Mouse (Mus musculus): ENCODE results near the gene Rcbtb2. TPM values are rescaled to one million over a fixed set of nuclear protein-coding genes. Genes with fewer than 3 reads are reported as not detected.

The Rcbtb2 gene
- polyA plus RNA-seq, 1 experiment from 2014 or later = 62.2 TPM

- Histone ChIP-seq H3K9ac (ENCODE audit: low read depth, low read length) (no peak overlapping the region), H3K36me3 (ENCODE audit: control insufficient read depth, insufficient read depth, low read length) (no peaks in the 10 kb centered on the region), H3K27me3 (replicated peaks; ENCODE audit: control insufficient read depth, insufficient read depth, low read length) (no peaks in the 10 kb centered on the region), H3K9me3 (ENCODE audit: control insufficient read depth, low read length) (no peaks in the 10 kb centered on the region), H3K27ac (ENCODE audit: low read length) (peak overlapping the region; percentile 15; the same call in 1 of the 2 replicates), H3K4me2 (ENCODE audit: low read depth, low read length) (no peak overlapping the region), H3K4me3 (ENCODE audit: low read length) (no peak overlapping the region), H3K4me1 (ENCODE audit: control insufficient read depth, insufficient read depth, low read length) (peaks cover 8% of the 10 kb centered on the region)
- 41% methylated on average over 5 of the region's 5 CpGs for WGBS
- peak; percentile 21; the same call in 1 of the 2 replicates for ATAC-seq
Measured at GRCm38 (mm10) chr14:73231286-73231982, 108.6 kb downstream of the Rcbtb2 start.

DNA sequence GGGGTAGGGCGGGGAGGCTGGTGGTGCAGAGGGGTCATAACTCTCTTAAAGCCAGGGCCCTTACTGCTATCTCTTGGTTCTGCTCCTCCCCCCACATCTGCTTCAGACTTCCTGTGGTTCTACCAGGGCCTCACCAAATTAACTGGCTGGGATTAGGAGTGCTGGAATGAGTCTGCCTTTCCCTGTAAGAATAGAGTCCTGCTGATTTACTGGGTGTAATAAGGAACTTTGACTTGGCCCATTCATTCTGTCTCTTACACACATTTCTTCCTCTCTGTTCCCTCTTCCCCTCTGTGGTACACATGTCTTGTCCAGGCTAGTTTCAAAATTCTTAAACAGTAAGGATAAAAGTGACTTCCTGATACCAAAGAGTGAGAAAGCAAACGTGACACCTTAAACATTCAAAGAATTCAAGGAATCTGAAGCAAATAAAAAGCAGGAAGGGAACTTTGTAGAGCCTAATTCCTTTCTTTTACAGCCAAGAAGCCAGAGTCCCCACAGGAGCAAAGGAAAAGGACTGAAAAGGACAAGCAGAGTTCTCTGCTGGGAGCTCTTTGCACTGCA, 111.7 kb downstream of the Rcbtb2 start:
- Histone ChIP-seq H3K4me1 (ENCODE audit: control insufficient read depth, insufficient read depth, low read length) (peaks cover 8% of the 10 kb centered on the region; the same call in 1 of the 2 replicates), H3K9me3 (ENCODE audit: control insufficient read depth, low read length) (no peaks in the 10 kb centered on the region), H3K9ac (ENCODE audit: low read depth, low read length) (no peak overlapping the region), H3K4me2 (ENCODE audit: low read depth, low read length) (no peak overlapping the region), H3K36me3 (ENCODE audit: control insufficient read depth, insufficient read depth, low read length) (no peaks in the 10 kb centered on the region), H3K4me3 (ENCODE audit: low read length) (no peak overlapping the region), H3K27me3 (replicated peaks; ENCODE audit: control insufficient read depth, insufficient read depth, low read length) (no peaks in the 10 kb centered on the region), H3K27ac (ENCODE audit: low read length) (peak overlapping the region; percentile 49)
- WGBS = 24% methylated on average over 2 of the region's 2 CpGs
- ATAC-seq = peak; percentile 21; the same call in 1 of the 2 replicates

DNA sequence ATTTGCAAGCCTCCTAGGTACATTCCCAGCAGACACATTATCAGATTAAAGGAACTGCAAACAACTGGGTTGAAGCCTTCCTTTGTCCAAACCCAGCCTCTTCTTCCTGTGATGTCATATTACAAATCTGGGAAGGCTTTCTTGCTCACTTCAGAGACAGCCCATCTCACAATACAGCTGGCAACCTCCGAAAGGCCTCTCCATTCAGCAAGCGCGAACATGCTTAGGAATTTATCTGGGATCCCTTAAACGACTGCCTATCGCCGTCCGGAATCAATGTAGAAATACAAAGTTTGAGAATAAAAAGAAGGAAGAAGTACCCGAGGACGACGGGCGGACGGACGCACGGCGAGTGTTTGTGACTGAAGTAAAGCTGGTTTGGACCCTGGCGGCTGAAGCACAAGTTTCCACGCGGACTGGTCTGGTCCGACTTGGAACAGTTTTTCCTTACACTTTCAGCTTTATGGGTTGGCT, 115.0 kb downstream of the Rcbtb2 start, which contains the start of gene Lpar6:
Gene Lpar6, plus strand, starts transcription at position 48 of the 474 bp plus-strand sequence.
- no peaks in the 10 kb centered on the region for H3K27me3 ChIP-seq (replicated peaks; ENCODE audit: control insufficient read depth, insufficient read depth, low read length)
- H3K4me1 ChIP-seq (ENCODE audit: control insufficient read depth, insufficient read depth, low read length) = peaks cover 8% of the 10 kb centered on the region; the same call in 1 of the 2 replicates
- no peaks in the 10 kb centered on the region for H3K36me3 ChIP-seq (ENCODE audit: control insufficient read depth, insufficient read depth, low read length)
- H3K4me3 ChIP-seq (ENCODE audit: low read length) = peak within 1 kb of the TSS; percentile 63
- under 1% methylated on average over 19 of the region's 19 CpGs for WGBS
- H3K9me3 ChIP-seq (ENCODE audit: control insufficient read depth, low read length) = no peaks in the 10 kb centered on the region
- peak within 1 kb of the TSS; percentile 77 for H3K9ac ChIP-seq (ENCODE audit: low read depth, low read length)
- peak within 1 kb of the TSS; percentile 96 for H3K27ac ChIP-seq (ENCODE audit: low read length)
- peak within 1 kb of the TSS; percentile 47 for H3K4me2 ChIP-seq (ENCODE audit: low read depth, low read length)
- ATAC-seq = peak; percentile 84

GRCm38 (mm10) chr14:73238498-73239250, 115.8 kb downstream of the Rcbtb2 start:
- H3K27me3 ChIP-seq (replicated peaks; ENCODE audit: control insufficient read depth, insufficient read depth, low read length) = no peaks in the 10 kb centered on the region
- peak overlapping the region; percentile 96 for H3K27ac ChIP-seq (ENCODE audit: low read length)
- peaks cover 8% of the 10 kb centered on the region; the same call in 1 of the 2 replicates for H3K4me1 ChIP-seq (ENCODE audit: control insufficient read depth, insufficient read depth, low read length)
- H3K9me3 ChIP-seq (ENCODE audit: control insufficient read depth, low read length) = no peaks in the 10 kb centered on the region
- ATAC-seq = peak; percentile 82
- peak overlapping the region; percentile 63 for H3K4me3 ChIP-seq (ENCODE audit: low read length)
- under 1% methylated on average over 20 of the region's 20 CpGs for WGBS
- peak overlapping the region; percentile 77 for H3K9ac ChIP-seq (ENCODE audit: low read depth, low read length)
- no peaks in the 10 kb centered on the region for H3K36me3 ChIP-seq (ENCODE audit: control insufficient read depth, insufficient read depth, low read length)
- H3K4me2 ChIP-seq (ENCODE audit: low read depth, low read length) = peak overlapping the region; percentile 47

GRCm38 (mm10) chr14:73239291-73239690, 116.5 kb downstream of the Rcbtb2 start:
- Histone ChIP-seq H3K9ac (ENCODE audit: low read depth, low read length) (peak overlapping the region; percentile 77), H3K4me2 (ENCODE audit: low read depth, low read length) (peak overlapping the region; percentile 47), H3K4me1 (ENCODE audit: control insufficient read depth, insufficient read depth, low read length) (peaks cover 6% of the 10 kb centered on the region; the same call in 1 of the 2 replicates), H3K9me3 (ENCODE audit: control insufficient read depth, low read length) (no peaks in the 10 kb centered on the region), H3K4me3 (ENCODE audit: low read length) (peak overlapping the region; percentile 63), H3K27ac (ENCODE audit: low read length) (peak overlapping the region; percentile 96), H3K27me3 (replicated peaks; ENCODE audit: control insufficient read depth, insufficient read depth, low read length) (no peaks in the 10 kb centered on the region), H3K36me3 (ENCODE audit: control insufficient read depth, insufficient read depth, low read length) (no peaks in the 10 kb centered on the region)
- peak; percentile 71 for ATAC-seq
- 1% methylated on average over 6 of the region's 6 CpGs for WGBS

DNA sequence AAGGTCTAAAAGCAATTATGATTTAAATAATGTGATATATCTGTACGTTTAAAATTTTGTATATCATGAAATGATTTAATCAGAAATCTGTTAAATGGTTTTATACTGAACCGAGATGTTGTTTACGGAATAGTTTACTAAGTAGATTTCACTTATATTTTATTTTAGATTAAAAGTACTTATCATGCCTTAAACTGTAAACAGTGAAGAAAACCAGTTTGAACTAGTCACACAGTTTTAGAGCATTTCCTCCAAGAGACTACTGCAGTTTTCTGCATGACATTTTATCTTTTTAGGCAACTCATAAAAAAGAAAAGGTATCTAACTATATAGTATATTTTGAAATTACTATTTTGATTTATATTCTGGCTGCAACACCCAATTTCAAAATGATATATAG, 117.0 kb downstream of the Rcbtb2 start:
- WGBS = 23% methylated on average over 3 of the region's 3 CpGs
- Histone ChIP-seq H3K4me3 (ENCODE audit: low read length) (no peak overlapping the region), H3K36me3 (ENCODE audit: control insufficient read depth, insufficient read depth, low read length) (no peaks in the 10 kb centered on the region), H3K27ac (ENCODE audit: low read length) (no peak overlapping the region), H3K4me1 (ENCODE audit: control insufficient read depth, insufficient read depth, low read length) (no peaks in the 10 kb centered on the region; the same call in 1 of the 2 replicates), H3K4me2 (ENCODE audit: low read depth, low read length) (no peak overlapping the region), H3K9me3 (ENCODE audit: control insufficient read depth, low read length) (no peaks in the 10 kb centered on the region), H3K27me3 (replicated peaks; ENCODE audit: control insufficient read depth, insufficient read depth, low read length) (no peaks in the 10 kb centered on the region), H3K9ac (ENCODE audit: low read depth, low read length) (no peak overlapping the region)
- ATAC-seq = no peak

GRCm38 (mm10) chr14:73244061-73244597, 121.3 kb downstream of the Rcbtb2 start:
- Histone ChIP-seq H3K27ac (ENCODE audit: low read length) (no peak overlapping the region), H3K27me3 (replicated peaks; ENCODE audit: control insufficient read depth, insufficient read depth, low read length) (no peaks in the 10 kb centered on the region), H3K9ac (ENCODE audit: low read depth, low read length) (no peak overlapping the region), H3K4me2 (ENCODE audit: low read depth, low read length) (no peak overlapping the region), H3K9me3 (ENCODE audit: control insufficient read depth, low read length) (no peaks in the 10 kb centered on the region), H3K36me3 (ENCODE audit: control insufficient read depth, insufficient read depth, low read length) (no peaks in the 10 kb centered on the region), H3K4me1 (ENCODE audit: control insufficient read depth, insufficient read depth, low read length) (no peaks in the 10 kb centered on the region), H3K4me3 (ENCODE audit: low read length) (no peak overlapping the region)
- WGBS = 95% methylated on average over 2 of the region's 2 CpGs
- ATAC-seq = no peak

DNA sequence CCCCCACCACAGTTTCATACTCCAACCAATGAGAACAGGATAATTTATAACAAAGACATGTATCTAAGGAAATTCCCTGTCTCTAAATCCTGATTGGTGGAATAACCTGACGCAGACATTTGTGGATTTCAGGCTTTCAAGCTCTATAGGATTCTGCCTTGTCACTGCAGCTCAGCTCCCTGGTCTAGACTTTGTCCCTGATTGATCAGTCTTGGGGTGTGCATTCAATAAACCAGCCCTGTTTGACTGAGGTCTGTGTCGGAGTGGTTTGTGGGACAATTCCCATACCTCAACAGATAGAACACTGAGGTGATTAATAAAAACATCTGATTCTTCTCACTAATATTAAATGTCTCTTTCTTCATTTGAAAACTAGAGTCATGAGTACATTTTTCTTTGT, 127.2 kb downstream of the Rcbtb2 start:
- no peaks in the 10 kb centered on the region for H3K9me3 ChIP-seq (ENCODE audit: control insufficient read depth, low read length)
- H3K9ac ChIP-seq (ENCODE audit: low read depth, low read length) = no peak overlapping the region
- no peak overlapping the region for H3K4me3 ChIP-seq (ENCODE audit: low read length)
- no peak overlapping the region for H3K27ac ChIP-seq (ENCODE audit: low read length)
- H3K36me3 ChIP-seq (ENCODE audit: control insufficient read depth, insufficient read depth, low read length) = no peaks in the 10 kb centered on the region
- WGBS = 90% methylated on average over 2 of the region's 2 CpGs
- H3K4me2 ChIP-seq (ENCODE audit: low read depth, low read length) = no peak overlapping the region
- no peak for ATAC-seq
- H3K27me3 ChIP-seq (replicated peaks; ENCODE audit: control insufficient read depth, insufficient read depth, low read length) = no peaks in the 10 kb centered on the region
- peaks cover 5% of the 10 kb centered on the region; the same call in 1 of the 2 replicates for H3K4me1 ChIP-seq (ENCODE audit: control insufficient read depth, insufficient read depth, low read length)

DNA sequence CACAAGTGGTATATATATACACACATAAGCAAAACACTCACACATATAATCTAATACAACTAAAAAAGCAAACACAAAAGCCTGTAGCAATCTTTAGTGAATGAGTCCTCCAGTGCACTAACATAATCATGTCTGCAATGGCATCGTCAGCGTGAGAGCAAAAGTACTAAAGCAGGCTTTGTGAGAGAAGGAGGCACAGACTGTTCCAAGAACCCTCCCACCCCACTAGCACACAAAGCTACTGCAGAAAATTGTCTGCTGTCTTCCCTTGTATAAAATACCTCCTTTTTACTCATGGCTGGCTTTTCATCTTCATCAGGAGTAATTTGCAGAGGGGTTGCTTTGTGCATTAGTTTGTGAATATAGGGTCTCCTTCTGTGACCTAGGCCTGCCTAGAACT, 129.4 kb downstream of the Rcbtb2 start:
- Histone ChIP-seq H3K27ac (ENCODE audit: low read length) (peak overlapping the region; percentile 61), H3K9me3 (ENCODE audit: control insufficient read depth, low read length) (no peaks in the 10 kb centered on the region), H3K36me3 (ENCODE audit: control insufficient read depth, insufficient read depth, low read length) (no peaks in the 10 kb centered on the region), H3K4me2 (ENCODE audit: low read depth, low read length) (no peak overlapping the region), H3K27me3 (replicated peaks; ENCODE audit: control insufficient read depth, insufficient read depth, low read length) (no peaks in the 10 kb centered on the region), H3K4me1 (ENCODE audit: control insufficient read depth, insufficient read depth, low read length) (peaks cover 5% of the 10 kb centered on the region; the same call in 1 of the 2 replicates), H3K4me3 (ENCODE audit: low read length) (no peak overlapping the region), H3K9ac (ENCODE audit: low read depth, low read length) (no peak overlapping the region)
- no peak for ATAC-seq
- WGBS = 65% methylated on average over 2 of the region's 2 CpGs

Measured in intestine, embryonic 16.5 days (tissue).